Mouse (Mus musculus): ENCODE data around the gene Tmpo. TPM values are rescaled to one million over a fixed set of nuclear protein-coding genes. Genes with fewer than 3 reads are reported as not detected.
A peak's percentile ranks its signal among the peaks of the same experiment; 100 is the strongest.

Tmpo gene
- polyA plus RNA-seq, 1 experiment from 2014 or later, result 162 TPM

DNA sequence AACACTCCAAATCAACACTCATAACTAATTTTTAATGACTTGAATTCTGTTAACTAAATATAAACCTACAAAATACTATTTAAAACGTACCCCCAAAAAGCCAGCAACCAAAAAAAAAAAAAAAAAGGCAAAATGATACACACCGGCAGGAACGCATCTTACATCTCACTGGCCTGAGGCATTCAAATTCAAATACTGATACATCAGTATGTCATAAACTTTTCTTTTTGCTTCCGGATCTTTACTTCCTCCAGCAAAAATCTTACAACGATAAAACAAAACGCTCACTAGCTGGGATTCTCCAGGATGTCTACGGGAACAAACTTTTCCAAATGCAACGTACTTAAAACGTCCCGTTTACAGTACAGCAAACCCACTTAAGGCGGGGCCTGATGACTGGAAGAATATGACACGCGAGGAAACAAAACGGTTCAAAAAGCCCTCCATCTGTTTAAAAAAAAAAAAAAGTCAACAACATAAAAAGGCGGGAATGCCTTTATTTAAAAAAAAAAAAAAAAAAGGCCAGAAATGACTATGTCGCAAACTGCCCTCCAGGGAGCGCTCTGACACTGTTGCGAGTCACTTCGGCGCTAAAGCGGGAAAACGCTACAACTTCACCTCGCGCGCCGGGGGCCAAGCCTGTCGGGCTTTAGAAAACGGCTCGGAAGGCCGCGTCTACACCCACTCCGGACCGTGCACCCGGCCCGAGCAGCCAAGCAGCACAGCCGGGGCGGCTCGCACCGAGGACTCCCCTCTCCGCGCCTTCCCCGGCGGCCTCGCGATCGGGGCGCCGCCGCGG is 10.8 kb downstream of the Tmpo start:
- DNase-seq, result peak; percentile 97
- Histone ChIP-seq H3K4me1 (ENCODE audit: control insufficient read depth, insufficient read depth, low read length) (peaks cover 20% of the 10 kb centered on the region), H3K4me2 (ENCODE audit: low read length) (peak overlapping the region; percentile 78), H3K9ac (replicated peaks; ENCODE audit: low read length) (peak overlapping the region; percentile 97), H3K36me3 (ENCODE audit: control insufficient read depth, insufficient read depth, low read length) (peaks cover 4% of the 10 kb centered on the region; the same call in 1 of the 2 replicates), H3K27me3 (ENCODE audit: control insufficient read depth, insufficient read depth, low read length) (no peaks in the 10 kb centered on the region), H3K27ac (replicated peaks; ENCODE audit: low read depth, low read length) (peak overlapping the region; percentile 100), H3K9me3 (ENCODE audit: control insufficient read depth, low read length) (no peaks in the 10 kb centered on the region), H3K4me3 (replicated peaks; ENCODE audit: low read depth, low read length) (peak overlapping the region; percentile 94)
- ATAC-seq (ENCODE audit: low FRiP score, low TSS enrichment), result peak; percentile 53
- WGBS, result under 1% methylated on average over 50 of the region's 50 CpGs

DNA sequence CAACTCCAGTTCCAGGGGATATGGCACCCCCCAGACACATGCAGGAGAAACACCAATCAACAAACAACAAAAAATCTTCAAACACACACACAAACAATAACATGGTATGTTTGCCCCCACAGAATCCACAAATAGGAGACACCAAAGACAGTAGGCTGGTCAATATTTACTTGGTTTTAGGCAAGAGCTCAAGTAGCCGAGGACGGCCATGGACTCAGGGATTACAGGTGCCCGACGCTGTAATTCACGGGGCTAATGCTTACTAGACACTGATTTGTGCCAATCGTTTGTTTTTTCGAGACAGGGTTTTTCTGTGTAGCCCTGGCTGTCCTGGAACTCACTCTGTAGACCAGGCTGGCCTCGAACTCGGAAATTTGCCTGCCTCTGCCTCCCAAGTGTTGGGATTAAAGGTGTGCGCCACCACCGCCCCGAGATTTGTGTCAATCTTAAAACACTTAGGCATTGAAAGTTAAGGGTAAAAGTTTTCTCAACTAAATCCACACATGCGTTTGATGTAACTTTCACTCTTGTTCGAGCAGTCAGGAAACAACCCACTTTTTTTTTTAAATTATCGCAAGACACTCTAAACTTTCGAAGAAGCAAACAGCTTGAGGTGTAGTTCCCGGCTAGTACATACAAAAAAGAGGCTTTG is 11.6 kb downstream of the Tmpo start:
- H3K4me1 ChIP-seq (ENCODE audit: control insufficient read depth, insufficient read depth, low read length), result peaks cover 20% of the 10 kb centered on the region
- 0 out of 2 replicates have a peak overlapping the region, but pooled peaks have one; percentile 97 for H3K9ac ChIP-seq (replicated peaks; ENCODE audit: low read length)
- H3K27ac ChIP-seq (replicated peaks; ENCODE audit: low read depth, low read length), result no peak overlapping the region
- peaks cover 10% of the 10 kb centered on the region; the same call in 1 of the 2 replicates for H3K36me3 ChIP-seq (ENCODE audit: control insufficient read depth, insufficient read depth, low read length)
- no peak for ATAC-seq (ENCODE audit: low FRiP score, low TSS enrichment)
- WGBS, result 37% methylated on average over 17 of the region's 17 CpGs
- H3K4me3 ChIP-seq (replicated peaks; ENCODE audit: low read depth, low read length), result peak overlapping the region; percentile 94
- no peak for DNase-seq
- no peaks in the 10 kb centered on the region for H3K27me3 ChIP-seq (ENCODE audit: control insufficient read depth, insufficient read depth, low read length)
- no peaks in the 10 kb centered on the region for H3K9me3 ChIP-seq (ENCODE audit: control insufficient read depth, low read length)
- H3K4me2 ChIP-seq (ENCODE audit: low read length), result peak overlapping the region; percentile 78

DNA sequence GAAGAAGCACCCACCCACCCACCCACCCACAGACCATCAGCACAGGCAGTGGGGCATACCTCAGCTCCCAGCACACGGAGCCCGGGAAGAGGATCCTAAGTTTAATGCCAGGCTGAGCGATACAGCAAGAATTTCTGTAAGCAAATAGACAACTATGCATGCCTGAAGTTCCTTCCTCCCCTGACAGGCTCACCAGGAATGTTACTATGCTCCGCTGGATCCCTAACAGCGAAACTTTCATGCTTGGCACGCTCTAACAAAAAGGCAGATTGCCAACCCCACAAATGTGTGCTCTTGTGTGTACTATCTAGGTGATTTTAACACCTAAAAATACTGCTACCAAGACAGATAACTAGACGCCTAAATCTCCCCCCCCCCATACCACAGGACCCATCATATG is 13.8 kb downstream of the Tmpo start:
- Histone ChIP-seq H3K4me1 (ENCODE audit: control insufficient read depth, insufficient read depth, low read length) (peaks cover 20% of the 10 kb centered on the region), H3K36me3 (ENCODE audit: control insufficient read depth, insufficient read depth, low read length) (peaks cover 28% of the 10 kb centered on the region), H3K9ac (replicated peaks; ENCODE audit: low read length) (no peak overlapping the region), H3K9me3 (ENCODE audit: control insufficient read depth, low read length) (no peaks in the 10 kb centered on the region), H3K4me2 (ENCODE audit: low read length) (peak overlapping the region; percentile 21), H3K27me3 (ENCODE audit: control insufficient read depth, insufficient read depth, low read length) (no peaks in the 10 kb centered on the region), H3K4me3 (replicated peaks; ENCODE audit: low read depth, low read length) (no peak overlapping the region), H3K27ac (replicated peaks; ENCODE audit: low read depth, low read length) (no peak overlapping the region)
- peak; percentile 30 for DNase-seq
- ATAC-seq (ENCODE audit: low FRiP score, low TSS enrichment), result no peak
- 56% methylated on average over 7 of the region's 7 CpGs for WGBS

DNA sequence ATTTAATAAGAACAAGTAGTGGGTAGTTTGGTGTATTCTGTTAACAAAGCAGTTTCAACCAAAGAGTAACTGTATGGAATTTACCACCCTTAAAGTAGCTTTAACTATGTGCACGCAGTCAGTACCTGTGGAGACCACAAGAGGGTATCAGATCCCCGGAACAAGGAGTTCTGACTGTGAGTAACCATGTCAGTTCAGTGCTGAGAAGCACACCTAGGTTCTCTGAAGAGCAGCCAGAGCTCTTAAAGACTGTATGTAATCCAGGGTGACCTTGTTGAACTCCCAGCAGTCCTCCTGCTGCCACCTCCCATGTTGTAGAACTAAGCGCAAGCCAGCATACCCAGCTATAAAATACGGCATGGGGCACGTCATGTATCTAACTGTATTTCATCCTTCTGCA is 14.2 kb downstream of the Tmpo start:
- Histone ChIP-seq H3K4me2 (ENCODE audit: low read length) (peak overlapping the region; percentile 21; the same call in 1 of the 2 replicates), H3K27ac (replicated peaks; ENCODE audit: low read depth, low read length) (no peak overlapping the region), H3K27me3 (ENCODE audit: control insufficient read depth, insufficient read depth, low read length) (no peaks in the 10 kb centered on the region), H3K4me3 (replicated peaks; ENCODE audit: low read depth, low read length) (no peak overlapping the region), H3K9ac (replicated peaks; ENCODE audit: low read length) (no peak overlapping the region), H3K9me3 (ENCODE audit: control insufficient read depth, low read length) (no peaks in the 10 kb centered on the region), H3K4me1 (ENCODE audit: control insufficient read depth, insufficient read depth, low read length) (peaks cover 20% of the 10 kb centered on the region), H3K36me3 (ENCODE audit: control insufficient read depth, insufficient read depth, low read length) (peaks cover 33% of the 10 kb centered on the region)
- 68% methylated on average over 5 of the region's 5 CpGs for WGBS
- ATAC-seq (ENCODE audit: low FRiP score, low TSS enrichment), result no peak
- DNase-seq, result peak; percentile 71

DNA sequence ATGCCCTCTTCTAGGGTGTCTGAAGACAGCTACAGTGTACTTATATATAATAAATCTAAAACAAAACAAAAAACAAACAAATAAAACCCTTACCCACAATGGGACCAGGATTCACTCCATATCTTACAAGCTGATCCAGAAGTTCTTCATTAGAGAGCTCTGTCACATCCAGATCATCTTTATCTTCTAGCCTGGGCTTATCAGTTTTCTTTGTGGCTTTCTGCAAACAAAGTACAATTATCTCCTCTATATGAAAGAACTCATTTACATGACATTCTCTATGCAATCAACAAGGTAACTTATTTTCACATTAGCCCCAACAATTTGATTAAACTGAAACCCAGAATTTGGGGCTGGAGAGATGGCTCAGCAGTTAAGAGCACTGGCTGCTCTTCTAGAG is 15.3 kb downstream of the Tmpo start:
- Histone ChIP-seq H3K27ac (replicated peaks; ENCODE audit: low read depth, low read length) (no peak overlapping the region), H3K4me3 (replicated peaks; ENCODE audit: low read depth, low read length) (no peak overlapping the region), H3K27me3 (ENCODE audit: control insufficient read depth, insufficient read depth, low read length) (no peaks in the 10 kb centered on the region), H3K36me3 (ENCODE audit: control insufficient read depth, insufficient read depth, low read length) (peaks cover 43% of the 10 kb centered on the region), H3K9ac (replicated peaks; ENCODE audit: low read length) (no peak overlapping the region), H3K9me3 (ENCODE audit: control insufficient read depth, low read length) (no peaks in the 10 kb centered on the region), H3K4me1 (ENCODE audit: control insufficient read depth, insufficient read depth, low read length) (peaks cover 20% of the 10 kb centered on the region), H3K4me2 (ENCODE audit: low read length) (no peak overlapping the region)
- ATAC-seq (ENCODE audit: low FRiP score, low TSS enrichment) (no peak), DNase-seq (no peak)

DNA sequence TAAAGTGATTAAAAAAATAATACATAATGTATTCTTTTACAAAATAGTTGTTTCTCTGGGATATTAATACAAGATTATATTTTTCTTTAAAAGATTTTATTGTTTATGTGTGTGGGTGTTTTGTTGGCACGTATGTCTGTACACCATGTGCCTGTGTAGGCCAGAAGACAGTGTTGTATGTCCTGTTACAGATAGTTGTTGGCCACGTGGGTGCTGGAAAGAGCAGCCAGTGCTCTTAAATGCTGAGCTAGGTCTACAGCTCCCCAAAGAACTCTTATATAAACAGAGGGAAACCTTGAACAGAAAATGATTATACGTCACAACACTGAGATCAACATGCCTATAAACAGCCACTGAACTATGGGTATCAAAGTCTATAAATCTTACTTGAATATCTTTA is 16.6 kb downstream of the Tmpo start:
- Histone ChIP-seq H3K4me2 (ENCODE audit: low read length) (no peak overlapping the region), H3K4me1 (ENCODE audit: control insufficient read depth, insufficient read depth, low read length) (peaks cover 19% of the 10 kb centered on the region), H3K9ac (replicated peaks; ENCODE audit: low read length) (no peak overlapping the region), H3K4me3 (replicated peaks; ENCODE audit: low read depth, low read length) (no peak overlapping the region), H3K9me3 (ENCODE audit: control insufficient read depth, low read length) (no peaks in the 10 kb centered on the region), H3K36me3 (ENCODE audit: control insufficient read depth, insufficient read depth, low read length) (peaks cover 57% of the 10 kb centered on the region), H3K27ac (replicated peaks; ENCODE audit: low read depth, low read length) (no peak overlapping the region), H3K27me3 (ENCODE audit: control insufficient read depth, insufficient read depth, low read length) (no peaks in the 10 kb centered on the region)
- ATAC-seq (ENCODE audit: low FRiP score, low TSS enrichment) (no peak), DNase-seq (no peak)
- 84% methylated on average over 3 of the region's 3 CpGs for WGBS

DNA sequence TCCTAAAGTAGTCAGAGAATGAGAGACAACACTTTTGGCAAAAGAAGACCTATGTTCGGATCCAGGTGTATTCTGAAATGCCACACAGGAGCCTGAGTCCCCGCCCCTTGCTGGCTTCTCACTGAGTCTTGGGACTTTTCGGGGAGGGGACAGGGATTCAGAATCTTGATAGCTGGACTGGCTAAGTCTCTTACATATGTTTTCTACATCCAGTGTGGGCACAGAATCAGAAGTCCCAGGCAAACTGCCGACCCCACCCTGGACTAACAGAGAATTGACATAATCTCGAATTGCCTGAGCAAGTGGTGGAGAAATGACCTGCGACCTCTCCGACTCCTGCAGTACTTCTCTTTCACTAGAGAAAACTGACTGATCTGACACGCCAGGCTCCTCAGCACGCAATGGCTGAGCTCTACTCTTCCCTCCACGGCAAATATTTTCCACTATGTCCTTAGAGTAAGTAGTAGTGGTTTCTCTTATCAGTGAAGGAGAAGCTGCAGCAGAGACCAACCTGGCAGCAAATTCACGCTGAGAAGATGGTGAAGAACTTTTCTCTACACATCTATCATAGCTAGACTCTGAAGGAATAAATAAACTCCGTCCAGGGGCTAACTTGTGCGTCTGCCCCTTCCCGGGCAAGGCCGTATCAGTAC is 18.5 kb downstream of the Tmpo start:
- ATAC-seq (ENCODE audit: low FRiP score, low TSS enrichment), result no peak
- DNase-seq, result no peak
- Histone ChIP-seq H3K27me3 (ENCODE audit: control insufficient read depth, insufficient read depth, low read length) (no peaks in the 10 kb centered on the region), H3K4me2 (ENCODE audit: low read length) (no peak overlapping the region), H3K9me3 (ENCODE audit: control insufficient read depth, low read length) (no peaks in the 10 kb centered on the region), H3K36me3 (ENCODE audit: control insufficient read depth, insufficient read depth, low read length) (peaks cover 70% of the 10 kb centered on the region), H3K27ac (replicated peaks; ENCODE audit: low read depth, low read length) (no peak overlapping the region), H3K9ac (replicated peaks; ENCODE audit: low read length) (no peak overlapping the region), H3K4me1 (ENCODE audit: control insufficient read depth, insufficient read depth, low read length) (0 out of 2 replicates have a peak, but pooled peaks cover 3% of the 10 kb centered on the region), H3K4me3 (replicated peaks; ENCODE audit: low read depth, low read length) (no peak overlapping the region)
- 91% methylated on average over 15 of the region's 15 CpGs for WGBS

DNA sequence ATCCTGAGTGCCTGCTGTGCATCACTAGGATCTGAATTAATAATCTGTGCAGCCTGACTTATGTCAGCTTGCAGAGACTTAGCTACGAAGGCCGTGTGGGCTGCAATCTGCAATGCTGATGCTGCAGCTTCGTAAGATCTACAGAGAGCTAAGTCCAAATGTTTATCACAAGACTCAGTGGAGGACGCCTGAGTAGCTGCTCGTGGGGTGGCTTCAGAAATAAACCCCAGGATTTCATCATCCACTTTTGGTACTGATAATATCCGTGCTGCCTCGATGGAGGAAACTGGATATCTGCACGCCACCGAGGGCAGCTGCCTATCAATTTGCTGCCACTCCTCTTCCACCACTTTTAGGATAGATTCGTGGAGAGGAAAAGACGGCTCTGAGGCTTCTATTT is 19.0 kb downstream of the Tmpo start:
- WGBS, result 94% methylated on average over 11 of the region's 11 CpGs
- H3K4me2 ChIP-seq (ENCODE audit: low read length), result no peak overlapping the region
- H3K27ac ChIP-seq (replicated peaks; ENCODE audit: low read depth, low read length), result no peak overlapping the region
- no peak for DNase-seq
- peaks cover 75% of the 10 kb centered on the region for H3K36me3 ChIP-seq (ENCODE audit: control insufficient read depth, insufficient read depth, low read length)
- ATAC-seq (ENCODE audit: low FRiP score, low TSS enrichment), result no peak
- no peak overlapping the region for H3K4me3 ChIP-seq (replicated peaks; ENCODE audit: low read depth, low read length)
- H3K4me1 ChIP-seq (ENCODE audit: control insufficient read depth, insufficient read depth, low read length), result no peaks in the 10 kb centered on the region
- H3K9ac ChIP-seq (replicated peaks; ENCODE audit: low read length), result no peak overlapping the region
- H3K9me3 ChIP-seq (ENCODE audit: control insufficient read depth, low read length), result no peaks in the 10 kb centered on the region
- no peaks in the 10 kb centered on the region for H3K27me3 ChIP-seq (ENCODE audit: control insufficient read depth, insufficient read depth, low read length)

Data from midbrain, embryonic 14.5 days (tissue).